Mouse (Mus musculus) spleen, postnatal 0 days (tissue): ENCODE results near the gene Ttc9b. TPM values are rescaled to one million over a fixed set of nuclear protein-coding genes. Genes with fewer than 3 reads are reported as not detected.

Experiments used
- polyA plus RNA-seq: library from polyadenylated mRNA; unstranded; fragments of >200 nt; fragmentation: Nextera tagmentation; extraction: Ambion mirVana; gene quantifications from 2 replicates; pipeline ENCODE4 v1.2.1, GENCODE M21; 2015

Ttc9b gene
- polyA plus RNA-seq = not detected in 2 replicates

DNA sequence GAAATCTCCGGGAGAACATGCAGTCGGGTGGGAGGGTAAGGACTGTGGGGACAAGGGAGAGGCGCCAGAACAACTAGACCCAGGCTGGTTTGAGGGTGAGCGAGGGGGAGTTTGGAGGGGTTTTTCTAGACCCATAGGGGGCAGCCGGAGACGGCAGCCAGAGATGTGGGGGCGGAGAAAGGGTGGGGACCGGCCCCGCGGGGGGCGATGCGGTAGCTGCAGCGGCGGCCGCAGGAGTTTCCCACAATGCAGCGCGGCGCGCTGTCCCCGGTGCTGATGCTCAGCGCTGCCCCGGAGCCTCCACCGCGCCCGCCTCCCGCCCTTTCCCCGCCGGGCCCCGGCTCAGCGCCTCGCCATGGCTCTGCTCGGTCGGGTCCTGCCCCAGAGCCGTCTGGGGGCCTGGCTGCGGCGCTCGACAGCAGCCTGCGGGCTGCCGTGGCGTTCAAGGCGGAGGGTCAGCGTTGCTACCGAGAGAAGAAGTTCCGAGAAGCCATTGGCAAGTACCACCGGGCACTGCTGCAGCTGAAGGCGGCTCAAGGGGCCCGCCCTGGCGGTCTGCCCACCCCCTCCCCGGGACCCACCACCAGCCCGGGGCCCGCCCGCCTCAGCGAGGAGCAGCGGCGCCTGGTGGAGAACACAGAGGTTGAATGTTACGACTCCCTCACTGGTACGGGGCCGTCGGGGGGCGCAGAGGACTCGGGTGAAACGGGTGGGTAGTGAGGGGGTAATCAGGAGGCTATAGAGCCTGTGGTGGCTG is at the start of gene Ttc9b:
Gene Ttc9b, plus strand, starts transcription at position 235 of the 757 bp plus-strand sequence.

GRCm38 (mm10) chr7:27674522-27675221 is 21.0 kb downstream of the Ttc9b start, which contains the start of gene Map3k10:
TSS of gene Map3k10 (minus strand) at chr7:27674598.

GRCm38 (mm10) chr7:27688815-27689612 is 35.3 kb downstream of the Ttc9b start, which contains the start of gene Zfp607b:
TSS of gene Zfp607b (plus strand) at chr7:27689340.

Other genes with a start within 250 kb of the Ttc9b start
- 0.23 and 0.32 TPM in 2 replicates for gene Sptbn4, start 206.2 kb upstream of the Ttc9b start, polyA plus RNA-seq
- gene Blvrb, start 205.9 kb upstream of the Ttc9b start, polyA plus RNA-seq = 895 and 1,052 TPM in 2 replicates
- 29.5 and 31.1 TPM in 2 replicates for gene Sertad3, start 180.1 kb upstream of the Ttc9b start, polyA plus RNA-seq
- gene Sertad1, start 167.0 kb upstream of the Ttc9b start, polyA plus RNA-seq = 20.9 and 25.9 TPM in 2 replicates
- 1.2 and 1.3 TPM in 2 replicates for gene Prx, start 154.6 kb upstream of the Ttc9b start, polyA plus RNA-seq
- 0.41 and 0.47 TPM in 2 replicates for gene Hipk4, start 130.6 kb upstream of the Ttc9b start, polyA plus RNA-seq
- 58.0 and 62.8 TPM in 2 replicates for gene Pld3, start 100.7 kb upstream of the Ttc9b start, polyA plus RNA-seq
- gene 2310022A10Rik, start 100.7 kb upstream of the Ttc9b start, polyA plus RNA-seq = 19.0 and 20.5 TPM in 2 replicates
- 30.8 and 37.9 TPM in 2 replicates for gene Akt2, start 62.4 kb upstream of the Ttc9b start, polyA plus RNA-seq
- gene Map3k10, start 20.7 kb downstream of the Ttc9b start, polyA plus RNA-seq = 2.3 and 3.5 TPM in 2 replicates
- gene Zfp607b, start 35.4 kb downstream of the Ttc9b start, polyA plus RNA-seq = 1.4 and 2.1 TPM in 2 replicates
- 5.5 and 6.4 TPM in 2 replicates for gene Zfp60, start 77.5 kb downstream of the Ttc9b start, polyA plus RNA-seq
- gene Zfp626, start 153.3 kb downstream of the Ttc9b start, polyA plus RNA-seq = 2.0 TPM in 2 replicates
- 2.0 and 2.4 TPM in 2 replicates for gene Zfp59, start 184.7 kb downstream of the Ttc9b start, polyA plus RNA-seq
- gene Zfp607a, start 203.6 kb downstream of the Ttc9b start, polyA plus RNA-seq = 1.5 and 1.8 TPM in 2 replicates